Mouse (Mus musculus) c-Kit-negative CD71-positive TER-119-positive erythroid progenitor cells, embryonic 14.5 days (primary cell): Measurements from ENCODE around the gene Olfr206.
"Not testable (repeated sequence)": the region's sequence is repeated elsewhere in the genome, so short reads cannot be mapped to it uniquely, and the experiment has no call there.

Experiments used
- DNase-seq: peaks from one replicate; pipeline ENCODE4 v3.0.0-alpha.2; 2013; ENCODE audit warnings: low read depth, low spot score

The Olfr206 gene

DNA sequence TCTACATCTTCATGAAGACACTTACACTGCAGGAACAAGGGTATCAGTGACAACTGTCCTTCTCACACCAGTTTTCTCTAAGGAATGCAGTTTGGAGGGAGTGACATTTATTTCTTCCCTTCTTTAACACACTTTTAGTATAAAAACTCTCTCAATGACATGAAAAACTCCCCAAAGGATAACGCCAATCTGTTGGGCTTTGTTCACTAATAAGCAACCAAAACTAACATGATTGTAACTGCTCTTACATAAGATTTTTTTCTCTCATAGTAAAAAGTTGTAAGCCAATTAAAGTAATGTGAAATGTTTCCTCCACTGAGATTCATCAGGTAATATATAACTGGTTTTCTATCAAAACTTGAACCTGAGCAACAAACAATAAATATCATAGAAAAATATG is at the start of gene Olfr206:
Gene Olfr206, minus strand, starts transcription at position 101 of the 400 bp plus-strand sequence.
- DNase-seq: no peak

GRCm38 (mm10) chr16:59393300-59393699 is 44.3 kb upstream of the Olfr206 start:
- DNase-seq: no peak

DNA sequence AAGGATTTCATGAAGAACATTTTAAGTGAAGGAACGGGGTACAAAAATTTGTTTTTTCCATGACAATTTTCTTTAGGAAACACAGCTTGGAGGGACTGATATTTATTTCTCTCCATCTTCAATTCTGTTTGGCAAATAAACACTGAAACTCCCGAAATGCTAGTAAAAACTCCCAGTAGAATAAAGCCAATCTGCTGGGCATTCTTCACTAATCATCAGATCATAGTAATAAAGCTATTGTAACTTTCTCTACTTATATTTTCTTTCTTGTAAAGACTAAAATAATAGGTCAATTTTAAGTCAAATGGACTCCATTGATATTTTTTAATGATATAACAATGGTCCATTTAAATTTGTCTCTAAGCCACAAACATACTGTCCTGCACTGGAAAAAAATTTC is 14.8 kb upstream of the Olfr206 start, which contains the start of gene Olfr209:
Gene Olfr209, minus strand, starts transcription at position 101 of the 400 bp plus-strand sequence.
- DNase-seq: no peak

- no peak for DNase-seq
Measured at GRCm38 (mm10) chr16:59331038-59331437, 18.0 kb downstream of the Olfr206 start, which contains the start of gene Olfr205. TSS of gene Olfr205 (minus strand) at chr16:59331138.

DNA sequence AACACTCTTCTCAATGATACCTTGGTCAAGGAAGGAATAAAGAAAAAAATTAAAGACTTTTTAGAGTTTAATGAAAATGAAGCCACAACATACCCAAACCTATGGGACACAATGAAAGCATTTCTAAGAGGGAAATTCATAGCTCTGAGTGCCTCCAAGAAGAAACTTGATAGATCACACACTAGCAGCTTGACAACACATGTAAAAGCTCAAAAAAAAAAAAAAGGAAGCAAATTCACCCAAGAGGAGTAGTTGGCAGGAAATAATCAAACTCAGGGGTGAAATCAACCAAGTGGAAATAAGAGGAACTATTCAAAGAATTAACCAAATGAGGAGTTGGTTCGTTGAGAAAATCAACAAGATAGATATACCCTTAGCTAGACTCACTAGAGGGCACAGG is 25.8 kb downstream of the Olfr206 start:
- DNase-seq: not testable (repeated sequence)

DNA sequence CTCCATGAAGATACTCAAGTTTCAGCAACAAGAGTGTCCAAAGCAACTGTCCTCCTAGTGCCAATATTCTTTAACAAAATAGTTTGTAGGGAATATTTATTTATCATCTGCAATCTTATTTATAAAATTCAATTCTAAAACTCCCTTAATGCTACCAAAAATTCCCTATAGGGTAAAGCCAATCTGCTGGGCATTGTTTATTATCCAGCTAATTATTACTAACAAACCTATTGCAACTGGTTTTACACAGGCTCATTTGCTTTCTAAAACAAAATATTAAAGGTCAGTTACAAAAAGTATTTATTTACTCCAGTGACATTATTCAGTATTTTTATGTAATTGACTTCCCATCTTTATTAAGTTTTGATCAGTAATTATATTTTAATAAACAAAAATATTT is 30.9 kb downstream of the Olfr206 start, which contains the start of gene Olfr204:
Gene Olfr204, minus strand, starts transcription at position 101 of the 400 bp plus-strand sequence.
- no peak for DNase-seq

DNA sequence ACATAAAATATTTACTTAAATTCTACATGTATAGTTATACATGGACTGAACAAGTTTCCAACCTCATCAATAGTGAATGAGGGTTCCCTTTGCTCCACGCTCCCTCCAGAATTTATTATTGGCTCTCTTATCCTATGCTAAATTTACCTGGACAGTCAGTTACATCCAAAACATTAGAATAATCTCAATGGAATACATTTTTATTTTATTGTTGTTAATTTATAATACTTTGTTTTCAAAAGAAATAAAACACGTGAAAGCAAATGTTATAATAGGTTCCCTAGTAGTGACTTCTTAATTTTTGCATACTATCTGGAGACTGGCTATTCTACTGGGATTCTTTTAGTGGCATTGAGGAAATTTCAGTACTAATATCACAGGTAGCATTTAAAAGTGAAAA is 50.5 kb downstream of the Olfr206 start, which contains the start of gene Olfr203:
Gene Olfr203, plus strand, starts transcription at position 301 of the 400 bp plus-strand sequence.
- DNase-seq: no peak
